Mouse (Mus musculus): ENCODE measurements at regions not wholly inside any gene's neighbourhood (a gene's known extent, or its start where the extent isn't known, plus 50 kb on each side); places are given as distances from the start of the nearest gene placed in this dataset.

DNA sequence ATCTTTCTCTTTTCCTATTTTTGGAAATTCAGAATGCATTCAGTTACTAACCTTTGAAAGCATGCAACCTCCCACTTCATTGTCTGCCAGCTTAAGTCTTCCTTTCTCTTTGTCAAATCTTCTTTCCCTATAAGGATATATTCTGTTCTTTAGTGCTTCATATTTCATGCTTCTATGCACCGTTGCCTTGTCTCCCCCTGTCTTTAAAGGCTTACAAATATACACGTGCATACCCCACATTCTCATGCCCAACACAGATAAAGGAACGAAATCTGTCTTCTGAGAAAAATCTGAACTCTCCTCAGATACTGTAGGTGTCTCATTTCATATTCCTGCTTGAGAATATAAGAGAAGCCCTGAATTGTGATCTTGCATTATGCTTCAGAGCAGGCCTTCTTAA, 167.9 kb upstream of the Dph6 start:
- ATAC-seq (replicated peaks; ENCODE audit: poor library complexity), result no peak

DNA sequence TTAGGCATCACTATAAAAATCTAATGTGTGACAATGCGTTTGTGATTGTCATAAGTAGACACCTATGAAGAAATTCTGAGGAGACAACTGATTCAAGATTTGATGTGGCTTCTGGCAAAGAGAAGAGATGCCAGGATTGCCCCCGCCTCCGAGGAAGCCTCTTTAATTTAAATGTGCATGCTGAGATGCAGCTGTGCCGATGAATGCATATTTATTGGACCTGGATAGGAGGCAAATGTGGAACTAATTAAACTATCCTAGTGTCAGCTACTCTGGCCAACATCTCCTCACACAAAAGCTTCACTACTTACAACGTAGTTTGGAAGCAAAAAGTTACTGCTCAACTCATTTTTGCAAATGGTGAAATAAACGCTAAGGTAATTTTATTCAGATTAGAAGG, 173.4 kb upstream of the Dph6 start:
- no peak for ATAC-seq (replicated peaks; ENCODE audit: poor library complexity)

DNA sequence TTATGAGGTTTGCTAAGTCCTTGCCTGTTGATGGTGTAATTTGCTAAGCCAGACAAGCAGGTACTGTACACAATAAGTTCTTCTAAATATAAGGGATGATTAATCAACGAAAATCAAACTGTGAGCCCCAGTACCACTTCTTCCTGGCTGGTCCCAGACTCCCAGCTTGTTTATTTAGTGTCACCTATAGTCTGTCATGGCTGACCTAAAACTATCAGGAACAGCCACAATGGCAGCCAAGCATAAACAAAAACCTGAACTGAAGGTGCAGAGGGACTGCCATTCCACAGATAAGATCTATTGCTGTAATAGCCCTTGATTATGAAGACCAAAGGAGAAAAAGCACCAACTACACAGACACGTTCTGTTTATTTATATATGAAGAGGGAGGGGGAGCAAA, 180.9 kb upstream of the Dph6 start:
- no peak for ATAC-seq (replicated peaks; ENCODE audit: poor library complexity)

DNA sequence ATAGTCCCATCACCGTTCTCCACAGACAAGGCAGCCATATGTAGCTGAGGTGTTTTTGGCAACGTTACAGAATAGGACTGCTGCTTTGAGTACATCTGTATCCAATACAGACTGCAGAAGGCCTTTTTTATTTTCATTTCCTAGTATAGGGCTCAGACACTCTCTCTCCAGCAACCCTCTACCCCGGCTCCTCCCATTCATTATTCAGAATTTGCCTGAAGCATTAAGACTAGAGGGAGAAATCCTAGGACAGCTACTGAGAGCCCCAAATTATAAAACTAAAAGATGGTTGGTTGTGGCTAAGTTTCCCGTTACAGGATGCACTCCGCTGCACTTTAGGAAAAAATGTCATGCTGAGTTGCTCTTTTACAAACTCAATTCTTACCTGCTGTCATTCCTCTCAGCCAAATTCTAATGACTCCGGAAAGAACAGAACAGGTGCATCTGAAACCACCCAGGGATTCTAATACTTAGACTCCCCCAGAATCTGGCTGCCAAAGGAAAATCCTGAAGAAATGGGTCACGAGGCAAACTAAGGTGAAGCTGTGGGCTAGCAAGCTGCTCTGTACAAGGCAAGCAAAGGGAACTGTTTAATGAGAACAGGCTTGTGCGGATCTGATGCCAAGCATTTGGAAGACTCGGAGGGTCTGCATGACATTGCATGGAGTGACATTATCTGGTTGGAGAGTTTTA, 189.1 kb upstream of the Dph6 start:
- no peak for ATAC-seq (replicated peaks; ENCODE audit: poor library complexity)

DNA sequence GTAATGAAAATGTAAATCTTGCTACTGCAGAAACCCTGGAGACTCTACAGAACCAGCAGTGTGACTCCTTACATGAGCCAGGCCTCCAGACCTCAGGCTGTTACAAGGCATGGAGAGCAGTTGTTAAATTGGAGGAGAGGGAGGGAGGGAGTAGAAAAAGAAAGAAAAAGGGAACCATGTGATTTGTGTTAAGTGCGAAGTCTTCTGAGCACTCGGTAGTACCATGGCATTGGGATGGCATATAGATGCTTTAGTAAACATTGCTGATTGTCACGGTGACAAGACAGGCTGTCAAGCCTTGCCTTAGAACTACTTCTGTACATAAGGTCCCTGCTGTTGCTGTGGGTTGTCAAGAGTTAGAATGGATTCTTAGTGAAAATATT, 189.6 kb upstream of the Dph6 start:
- no peak for ATAC-seq (replicated peaks; ENCODE audit: poor library complexity)

DNA sequence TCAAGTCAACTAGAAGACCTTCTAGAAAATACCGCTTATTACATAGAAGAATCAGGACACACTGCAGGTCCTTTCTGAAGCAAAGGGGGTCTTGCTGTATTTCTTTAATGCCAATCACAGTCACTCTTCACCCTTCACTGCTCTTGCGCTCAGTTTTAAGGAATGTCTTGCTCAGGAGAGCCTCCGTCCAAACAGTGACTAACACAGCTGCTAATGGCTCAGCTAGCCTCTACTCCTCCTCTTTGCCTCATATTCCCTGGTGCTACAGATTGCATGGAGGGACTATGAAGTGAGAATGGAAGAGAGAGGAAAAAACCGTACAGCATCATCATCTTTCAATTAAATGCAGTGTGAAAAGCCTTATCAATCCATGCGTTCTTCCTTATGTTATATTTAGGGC, 193.7 kb upstream of the Dph6 start:
- ATAC-seq (replicated peaks; ENCODE audit: poor library complexity), result no peak

DNA sequence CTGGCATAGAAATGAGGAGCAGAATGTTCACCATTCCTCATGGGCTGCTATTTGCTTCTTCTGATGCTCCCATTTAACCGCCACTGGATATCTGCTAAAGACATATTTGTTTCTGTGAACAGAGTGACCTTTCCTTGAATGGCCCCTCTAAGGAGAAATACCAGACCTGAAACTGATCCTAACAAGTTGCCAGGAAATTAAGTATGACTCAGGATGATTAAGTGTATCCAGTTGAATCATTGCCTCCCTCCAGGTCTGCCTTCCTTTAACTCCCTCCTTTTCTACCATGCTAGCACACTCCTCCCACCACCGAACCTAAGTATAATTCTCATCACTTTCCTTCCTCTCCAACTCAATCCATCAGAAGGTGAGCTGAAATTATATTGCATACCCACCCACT, 194.2 kb upstream of the Dph6 start:
- no peak for ATAC-seq (replicated peaks; ENCODE audit: poor library complexity)

DNA sequence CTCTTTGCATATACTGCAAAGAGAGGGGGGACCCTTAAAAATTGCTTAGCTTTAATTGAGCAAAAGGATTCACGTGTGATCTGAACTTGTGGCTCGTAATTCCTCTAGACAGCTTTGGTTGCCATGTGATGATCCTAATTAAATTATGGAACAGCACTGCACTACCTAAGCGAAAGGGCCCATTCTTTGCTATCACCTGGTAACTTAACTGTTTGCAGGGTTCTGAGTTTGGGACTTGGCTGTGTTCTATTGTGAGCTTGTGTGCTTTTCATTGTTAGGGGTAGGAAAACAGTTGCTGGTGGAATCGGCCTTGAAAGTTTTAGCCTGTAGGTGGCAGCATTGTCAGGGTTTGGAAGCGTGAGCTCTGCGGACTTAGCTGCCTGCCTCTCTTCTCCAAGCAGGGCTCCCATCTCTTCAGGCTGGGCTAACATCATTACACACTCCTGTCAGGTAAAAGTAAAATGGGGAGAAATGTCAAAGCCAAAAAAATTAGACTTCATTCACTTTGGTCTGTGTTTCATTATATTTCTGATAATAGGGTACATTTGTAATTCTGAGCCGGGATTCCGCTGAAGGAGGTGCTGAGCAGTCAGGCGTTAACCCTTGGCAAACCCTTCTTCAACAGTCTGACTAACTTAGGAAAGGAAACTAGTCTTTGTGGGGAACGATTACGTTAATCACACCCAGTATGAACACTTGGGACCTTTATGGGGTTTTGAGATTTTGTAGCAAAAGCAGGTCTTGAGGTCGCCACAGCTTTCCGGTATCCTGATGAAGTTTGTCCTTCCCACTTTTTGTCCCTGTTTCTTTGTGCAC, 199.2 kb upstream of the Dph6 start:
- ATAC-seq (replicated peaks; ENCODE audit: poor library complexity), result peak; percentile 99

DNA sequence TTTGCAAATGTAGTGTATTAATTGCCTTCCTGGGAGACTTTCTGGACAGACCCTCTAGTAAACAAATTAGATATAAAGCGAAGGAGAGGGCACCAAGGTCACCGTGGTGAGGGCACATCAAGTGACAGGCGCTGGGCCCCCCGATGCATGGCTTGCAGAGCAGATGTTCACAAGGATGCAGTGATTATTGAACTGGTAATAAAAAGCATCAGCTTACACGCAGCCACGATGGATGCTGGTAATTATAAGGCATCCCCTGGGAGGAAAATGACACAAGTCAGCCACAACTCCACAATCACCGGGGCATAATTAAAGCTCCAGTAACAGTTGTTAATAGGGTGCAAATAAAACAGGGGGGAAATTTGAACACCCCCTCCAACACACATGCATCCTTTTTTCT, 217.5 kb upstream of the Dph6 start:
- ATAC-seq (replicated peaks; ENCODE audit: poor library complexity), result no peak

DNA sequence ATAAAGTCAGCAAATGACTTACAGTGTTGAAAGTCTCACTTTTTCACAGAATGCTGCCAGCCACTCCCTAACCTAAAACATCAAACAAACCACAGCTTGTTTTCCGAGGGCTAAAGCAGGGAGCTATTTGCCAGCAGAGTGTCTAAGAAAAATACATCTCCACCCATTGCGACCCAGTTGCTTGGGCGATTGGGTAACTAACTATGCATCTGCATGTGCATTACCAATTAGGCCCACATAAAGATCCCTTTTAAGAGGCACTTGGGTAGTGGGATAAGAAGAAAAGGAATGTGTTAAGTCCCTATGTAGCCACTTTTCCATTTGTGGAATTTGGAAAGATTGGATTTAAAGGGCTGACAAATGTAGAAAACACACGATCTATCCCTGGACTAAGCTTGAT, 218.3 kb upstream of the Dph6 start:
- ATAC-seq (replicated peaks; ENCODE audit: poor library complexity), result no peak

DNA sequence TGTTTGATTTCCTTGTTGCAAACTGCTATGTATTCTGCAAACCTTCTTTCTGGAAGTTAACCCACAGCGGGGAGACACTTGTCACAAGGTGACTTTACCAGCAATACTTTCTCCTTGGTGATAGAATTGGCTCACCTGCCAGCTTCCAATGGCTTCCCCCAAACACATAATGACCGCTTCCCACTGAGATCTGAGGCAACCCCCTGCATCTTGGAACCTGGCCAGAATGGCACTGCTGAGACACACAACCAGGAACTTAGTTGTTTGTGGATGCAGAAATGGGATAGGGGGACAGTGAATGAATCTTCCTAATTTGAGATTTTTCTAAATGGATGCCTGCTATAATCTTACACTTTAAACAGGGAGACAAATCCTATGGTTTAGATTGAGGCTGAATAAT, 224.3 kb upstream of the Dph6 start:
- no peak for ATAC-seq (replicated peaks; ENCODE audit: poor library complexity)

DNA sequence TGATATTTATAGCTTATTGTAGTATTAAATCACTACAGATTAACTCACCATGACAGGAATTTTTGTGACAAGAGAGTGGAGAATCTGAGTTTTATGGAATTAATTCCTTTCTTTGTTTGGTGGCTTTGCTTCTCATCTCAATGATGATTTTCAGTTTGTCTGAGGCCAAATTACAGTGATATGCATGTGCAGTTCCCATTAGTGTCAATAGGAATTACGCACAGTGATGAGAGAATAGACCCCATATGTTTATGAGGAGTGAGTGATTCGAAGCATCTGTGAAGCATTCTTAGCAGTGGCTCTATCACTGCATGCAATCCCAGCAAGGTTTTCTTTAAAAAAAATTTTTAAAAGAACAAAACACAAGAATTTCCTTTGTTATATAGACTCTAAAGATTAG, 225.0 kb upstream of the Dph6 start:
- ATAC-seq (replicated peaks; ENCODE audit: poor library complexity), result no peak

DNA sequence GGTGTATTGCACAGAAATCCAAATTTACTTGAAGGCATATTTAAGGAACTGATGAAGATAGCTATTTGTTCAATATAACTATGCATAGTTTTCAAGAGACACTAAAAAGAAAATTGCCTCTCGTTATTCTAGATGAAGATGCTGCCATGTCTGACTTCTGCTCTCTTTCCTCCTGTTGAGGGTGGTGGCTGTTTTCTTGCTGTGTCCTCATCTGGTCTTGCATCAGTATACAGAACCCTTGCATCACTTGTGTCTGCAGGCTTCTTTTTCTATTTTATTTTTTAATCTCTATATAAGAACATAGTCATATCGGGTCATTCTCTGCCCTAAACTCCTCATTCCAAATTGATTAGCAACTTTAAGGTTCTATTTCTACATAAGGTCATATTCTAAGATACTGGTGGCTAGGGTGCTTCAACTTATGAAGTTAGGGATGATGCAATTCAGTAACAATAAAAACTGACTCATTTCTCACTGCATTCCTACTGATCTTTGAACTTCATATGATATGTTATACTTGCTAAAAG, 231.0 kb upstream of the Dph6 start:
- ATAC-seq (replicated peaks; ENCODE audit: poor library complexity), result no peak

DNA sequence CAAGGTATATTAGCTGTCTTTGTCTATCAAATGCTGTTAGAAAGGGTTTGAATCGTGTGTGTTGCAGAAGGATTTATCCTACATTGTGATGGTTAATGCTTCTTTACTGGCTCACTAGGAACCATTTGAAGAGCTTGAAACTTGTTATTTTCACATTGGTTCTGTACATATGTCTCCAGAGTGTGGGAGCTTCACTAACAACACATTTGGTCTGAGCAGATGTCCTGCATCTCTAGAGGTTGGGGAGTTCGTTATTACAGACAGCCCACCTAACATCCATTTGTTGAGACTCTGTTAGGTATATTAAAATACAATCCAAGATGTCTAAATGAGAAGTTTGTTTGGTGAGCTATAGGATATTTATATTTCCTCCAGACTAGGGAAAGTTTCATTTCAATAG, 244.0 kb upstream of the Dph6 start:
- no peak for ATAC-seq (replicated peaks; ENCODE audit: poor library complexity)

DNA sequence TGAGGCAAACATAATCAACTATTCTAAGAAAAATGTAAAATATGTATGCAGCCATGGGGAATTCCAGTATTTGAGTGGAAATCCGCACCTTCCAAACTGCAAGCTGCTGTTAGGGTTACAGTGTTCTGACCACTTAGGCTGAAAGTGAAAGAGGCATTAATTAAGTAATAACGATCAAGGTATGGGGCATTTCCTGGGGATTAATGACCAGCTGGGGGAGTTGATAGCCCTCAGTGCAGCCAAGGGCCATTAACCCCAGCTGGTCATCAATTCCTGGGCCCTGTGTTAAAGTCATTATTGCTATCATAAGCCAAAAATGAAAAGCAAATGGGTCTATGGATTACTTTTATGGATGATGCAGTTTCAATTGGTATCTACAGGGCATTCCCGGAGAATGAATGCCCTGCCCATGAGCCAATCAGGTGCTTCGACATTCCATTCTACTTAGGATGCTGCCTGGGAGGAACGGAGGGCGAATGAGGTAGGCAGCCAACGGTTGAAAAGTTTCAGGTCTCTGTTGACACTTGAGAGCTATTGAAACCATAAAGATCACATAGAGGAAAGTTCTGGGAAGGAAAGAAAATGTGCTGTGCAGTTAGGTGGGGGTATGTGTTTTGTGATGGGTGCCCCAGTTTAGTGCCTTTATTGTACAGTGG, 257.2 kb upstream of the Dph6 start:
- ATAC-seq (replicated peaks; ENCODE audit: poor library complexity), result no peak

DNA sequence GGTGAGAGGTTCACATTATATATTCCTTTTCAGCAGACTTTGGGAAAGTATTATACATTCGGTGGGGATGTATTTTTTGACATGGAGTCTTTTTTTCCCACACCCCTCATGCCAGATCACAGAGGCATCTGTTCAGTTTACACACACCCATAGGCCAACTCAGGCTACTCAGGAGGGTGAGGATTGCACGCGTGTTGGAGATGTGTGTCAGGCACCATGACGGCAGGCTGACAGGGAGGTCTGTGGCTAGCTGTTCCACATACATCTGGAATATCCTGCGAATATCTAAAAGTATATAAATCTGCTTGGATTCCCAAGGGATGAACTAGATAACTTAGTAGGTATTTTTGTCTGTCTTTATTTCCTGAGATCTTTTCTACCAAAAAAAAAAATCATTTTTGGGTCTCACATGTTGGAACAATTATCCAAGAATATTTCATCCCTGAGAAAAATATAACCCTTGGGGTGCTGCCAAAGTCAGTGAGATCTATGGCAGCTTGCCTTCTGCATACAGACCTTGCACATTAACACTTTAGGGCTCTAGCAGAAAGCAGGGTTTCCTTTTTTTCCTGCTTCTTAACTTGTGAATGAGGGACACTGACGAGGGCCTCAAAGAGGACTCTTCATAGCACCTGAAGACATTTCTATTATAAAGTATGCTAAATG, 260.4 kb upstream of the Dph6 start:
- no peak for ATAC-seq (replicated peaks; ENCODE audit: poor library complexity)

DNA sequence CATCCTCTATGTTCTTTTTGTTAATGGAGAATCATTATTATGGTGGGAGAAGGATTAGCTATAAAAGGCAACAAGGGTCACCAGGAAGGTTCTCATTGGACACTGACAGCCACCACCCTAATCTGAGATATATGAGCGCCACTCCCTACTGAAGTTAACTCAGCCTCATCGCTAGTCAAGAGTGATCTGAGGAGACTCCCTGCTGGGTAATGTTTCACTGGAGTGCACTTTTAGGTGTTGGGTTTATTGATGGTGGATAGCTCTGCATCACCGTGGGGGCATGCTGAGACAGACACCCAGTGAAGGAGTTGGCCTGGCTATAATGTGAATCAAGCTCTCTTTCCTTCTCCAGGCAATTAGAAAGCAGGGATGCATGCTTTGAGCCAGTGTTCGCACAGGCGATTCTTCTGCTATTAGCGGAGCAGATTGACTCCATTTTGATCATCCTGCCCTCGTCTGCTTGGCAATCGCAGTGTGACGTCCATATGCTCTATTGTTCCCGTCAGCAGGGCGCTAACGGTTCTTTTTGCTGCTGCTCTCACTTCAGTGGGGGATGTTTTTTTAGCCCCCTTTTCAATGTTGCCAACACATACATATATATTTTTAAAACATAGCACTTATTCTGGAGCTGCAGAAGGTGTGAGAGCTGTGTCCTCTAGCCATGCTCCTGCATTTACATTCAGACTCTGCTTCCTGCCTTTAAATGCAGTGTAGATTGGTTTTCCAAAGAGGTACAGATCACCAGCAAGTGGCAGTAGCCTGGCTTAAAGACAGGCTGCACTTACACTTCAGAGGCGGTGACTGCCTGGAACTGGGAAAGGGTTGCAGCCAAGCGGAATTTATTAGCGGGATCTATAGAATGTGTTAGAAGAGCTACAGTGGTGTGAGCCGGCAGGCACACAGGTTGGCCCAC, 263.9 kb upstream of the Dph6 start:
- ATAC-seq (replicated peaks; ENCODE audit: poor library complexity), result no peak

DNA sequence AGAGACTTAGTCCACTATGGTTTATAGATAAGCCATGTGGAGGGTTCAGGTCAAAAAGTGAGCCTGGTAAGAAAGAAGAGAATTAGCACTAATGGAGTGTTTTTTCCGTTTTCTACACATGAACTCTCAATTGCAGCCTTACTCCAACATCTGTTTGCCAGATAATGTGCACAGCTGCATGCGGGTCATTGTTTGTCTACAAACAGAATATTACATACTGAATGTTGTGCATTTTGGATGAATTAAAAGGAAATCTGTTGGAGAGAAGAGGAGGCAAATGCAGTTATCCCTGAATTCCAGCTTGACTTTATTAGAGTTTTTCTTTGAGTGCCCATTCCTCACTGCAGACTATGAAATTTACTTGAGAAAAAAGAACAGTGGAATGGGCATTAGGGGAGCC, 269.1 kb upstream of the Dph6 start:
- ATAC-seq (replicated peaks; ENCODE audit: poor library complexity), result no peak

DNA sequence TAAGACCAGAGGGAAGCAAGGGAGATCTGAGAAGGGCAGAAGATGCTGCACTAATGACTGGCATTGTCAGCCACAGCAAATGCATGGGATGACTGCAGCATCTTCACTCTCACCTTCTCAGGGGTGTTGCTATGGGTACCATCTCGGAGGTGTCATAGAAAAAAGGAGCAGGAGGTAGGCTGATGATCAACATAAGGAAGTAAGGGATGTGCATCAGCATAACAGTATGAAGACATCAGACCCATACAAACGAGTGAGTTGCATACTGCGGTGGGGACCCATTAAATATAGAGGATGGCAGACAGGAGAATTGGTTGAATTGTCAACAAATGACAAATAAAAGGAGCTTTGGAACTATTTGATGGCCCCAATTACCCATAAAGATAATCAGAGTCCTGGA, 280.7 kb upstream of the Dph6 start:
- ATAC-seq (replicated peaks; ENCODE audit: poor library complexity), result no peak

DNA sequence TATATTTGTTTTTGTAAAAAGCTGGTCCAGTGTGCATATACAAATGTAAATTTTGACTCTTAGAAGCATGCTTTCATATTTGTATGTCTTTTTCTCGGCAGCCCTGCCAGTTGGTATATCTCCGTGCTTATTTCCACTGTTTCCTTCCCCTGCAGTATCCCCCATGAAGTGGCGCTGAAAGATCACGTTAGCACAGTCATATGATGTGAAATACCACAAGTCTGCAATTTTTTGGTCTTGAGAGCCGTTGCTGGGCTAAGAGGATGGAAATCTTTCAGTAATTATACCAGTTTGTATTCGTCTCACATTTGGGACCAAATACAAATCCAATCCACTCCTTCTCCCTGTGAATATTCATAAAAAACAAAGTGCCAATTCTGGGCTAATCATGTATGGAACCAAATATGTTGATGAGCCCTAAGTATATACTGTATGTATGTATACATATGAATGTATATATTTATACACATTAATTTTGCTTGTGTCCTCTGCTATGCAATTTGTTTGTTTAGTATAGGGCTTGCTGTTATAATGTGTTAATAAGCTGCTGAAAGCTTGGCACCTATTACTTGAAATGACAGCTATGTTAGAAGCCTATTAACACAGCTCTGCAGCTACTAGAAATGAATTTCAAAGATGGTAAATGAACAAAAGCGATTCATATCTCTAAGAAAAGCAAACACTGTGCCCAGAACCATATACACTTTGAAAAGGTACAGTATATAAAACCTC, 283.8 kb upstream of the Dph6 start:
- no peak for ATAC-seq (replicated peaks; ENCODE audit: poor library complexity)
